24 mouse cellular contexts compared by ENCODE assay signal in genomic region chr8:11564721-11565120, GRCm38 (mm10).
"Had no signal": no experiment of that assay in that cellular context is flagged by ENCODE, and none has a peak within 500 bp of the region (broad histone marks: within the 10 kb centered on the region; RNA-seq: fewer than 3 reads in every experiment).

No protein-coding gene starts in this region.

- H3K4me3 ChIP-seq: gastrocnemius, adult 2 months; heart, embryonic 10.5 days; hindbrain, embryonic 13.5 days; hindbrain, embryonic 15.5 days; kidney, embryonic 15.5 days; limb, embryonic 12.5 days had no signal

- H3K9me3 ChIP-seq: heart, embryonic 10.5 days; hindbrain, embryonic 13.5 days; hindbrain, embryonic 15.5 days; kidney, embryonic 15.5 days; limb, embryonic 12.5 days had no signal

- DNase-seq: gastrocnemius, adult 2 months; gastrocnemius, postnatal 10 days; gastrocnemius, postnatal 25 days; heart, adult 18-20 months; heart, postnatal 14 days; heart, postnatal 36 days; kidney, adult 11 months; kidney, adult 2 months; kidney, adult 9 months; kidney, postnatal 14 days; kidney, postnatal 36 days; layer of hippocampus, adult 9-11 months; layer of hippocampus, postnatal 36 days; left cerebral cortex, postnatal 4 days; liver had no signal

- H3K27me3 ChIP-seq: hindbrain, embryonic 13.5 days; hindbrain, embryonic 15.5 days; kidney, embryonic 15.5 days; limb, embryonic 12.5 days had no signal

- H3K27ac ChIP-seq: gastrocnemius, adult 2 months; heart, embryonic 10.5 days; hindbrain, embryonic 13.5 days; hindbrain, embryonic 15.5 days; hindbrain, postnatal 0 days; kidney, embryonic 15.5 days; kidney, postnatal 0 days; limb, embryonic 12.5 days had no signal

- H3K4me2 ChIP-seq: hindbrain, embryonic 13.5 days; hindbrain, embryonic 15.5 days; kidney, embryonic 15.5 days; limb, embryonic 12.5 days; liver, embryonic 11.5 days had no signal

- H3K9ac ChIP-seq: hindbrain, embryonic 13.5 days; hindbrain, embryonic 15.5 days; kidney, embryonic 15.5 days; limb, embryonic 12.5 days had no signal

- ATAC-seq: hindbrain, postnatal 0 days; intestine, embryonic 16.5 days had no signal
